Mouse (Mus musculus): ENCODE data around the gene 5330417C22Rik. TPM values are rescaled to one million over a fixed set of nuclear protein-coding genes. Genes with fewer than 3 reads are reported as not detected.

Gene 5330417C22Rik
- polyA plus RNA-seq, 1 experiment from 2014 or later, result 2.3 TPM

- 85% methylated on average over 17 of the region's 17 CpGs for WGBS
- no peaks in the 10 kb centered on the region for H3K27me3 ChIP-seq (ENCODE audit: insufficient read depth, poor library complexity, severe bottlenecking)
- H3K4me1 ChIP-seq (replicated peaks), result peaks cover 62% of the 10 kb centered on the region
- no peaks in the 10 kb centered on the region for H3K9me3 ChIP-seq
- H3K36me3 ChIP-seq, result peaks cover 87% of the 10 kb centered on the region
- H3K4me3 ChIP-seq, result no peak overlapping the region
- no peak for DNase-seq (ENCODE audit: low spot score)
- H3K27ac ChIP-seq, result peak overlapping the region; percentile 95
These were observed 100.5 kb downstream of the 5330417C22Rik start for GRCm38 (mm10) chr3:108435701-108436379.

- DNase-seq (ENCODE audit: low spot score), result no peak
- Histone ChIP-seq H3K9me3 (no peaks in the 10 kb centered on the region), H3K27me3 (ENCODE audit: insufficient read depth, poor library complexity, severe bottlenecking) (no peaks in the 10 kb centered on the region), H3K36me3 (peaks cover 90% of the 10 kb centered on the region), H3K27ac (peak overlapping the region; percentile 95), H3K4me3 (peak overlapping the region; percentile 27), H3K4me1 (replicated peaks) (peaks cover 71% of the 10 kb centered on the region)
- WGBS, result 23% methylated on average over 19 of the region's 19 CpGs
These were observed 102.3 kb downstream of the 5330417C22Rik start for GRCm38 (mm10) chr3:108433881-108434495.

- Histone ChIP-seq H3K27ac (peak overlapping the region; percentile 95), H3K36me3 (peaks cover 90% of the 10 kb centered on the region), H3K4me3 (peak overlapping the region; percentile 27), H3K4me1 (replicated peaks) (peaks cover 77% of the 10 kb centered on the region), H3K9me3 (no peaks in the 10 kb centered on the region), H3K27me3 (ENCODE audit: insufficient read depth, poor library complexity, severe bottlenecking) (no peaks in the 10 kb centered on the region)
- 17% methylated on average over 18 of the region's 18 CpGs for WGBS
- DNase-seq (ENCODE audit: low spot score), result peak; percentile 95
These were observed 103.0 kb downstream of the 5330417C22Rik start for GRCm38 (mm10) chr3:108433188-108433880.

- Histone ChIP-seq H3K9me3 (no peaks in the 10 kb centered on the region), H3K27me3 (ENCODE audit: insufficient read depth, poor library complexity, severe bottlenecking) (no peaks in the 10 kb centered on the region), H3K4me1 (replicated peaks) (peaks cover 77% of the 10 kb centered on the region), H3K27ac (peak overlapping the region; percentile 95), H3K36me3 (peaks cover 90% of the 10 kb centered on the region), H3K4me3 (peak overlapping the region; percentile 27)
- DNase-seq (ENCODE audit: low spot score), result peak; percentile 41
- 44% methylated on average over 13 of the region's 13 CpGs for WGBS
These were observed 103.7 kb downstream of the 5330417C22Rik start for GRCm38 (mm10) chr3:108432542-108433187.

- Histone ChIP-seq H3K9me3 (no peaks in the 10 kb centered on the region), H3K27me3 (ENCODE audit: insufficient read depth, poor library complexity, severe bottlenecking) (no peaks in the 10 kb centered on the region), H3K4me3 (no peak overlapping the region), H3K4me1 (replicated peaks) (peaks cover 65% of the 10 kb centered on the region), H3K36me3 (peaks cover 58% of the 10 kb centered on the region), H3K27ac (peak overlapping the region; percentile 88)
- DNase-seq (ENCODE audit: low spot score), result no peak
- 78% methylated on average over 6 of the region's 6 CpGs for WGBS
These were observed 110.7 kb downstream of the 5330417C22Rik start for GRCm38 (mm10) chr3:108425624-108426018.

- no peaks in the 10 kb centered on the region for H3K27me3 ChIP-seq (ENCODE audit: insufficient read depth, poor library complexity, severe bottlenecking)
- peaks cover 52% of the 10 kb centered on the region for H3K36me3 ChIP-seq
- 45% methylated on average over 7 of the region's 7 CpGs for WGBS
- peak; percentile 55 for DNase-seq (ENCODE audit: low spot score)
- H3K4me1 ChIP-seq (replicated peaks), result peaks cover 62% of the 10 kb centered on the region
- H3K27ac ChIP-seq, result peak overlapping the region; percentile 88
- no peaks in the 10 kb centered on the region for H3K9me3 ChIP-seq
- H3K4me3 ChIP-seq, result no peak overlapping the region
These were observed 111.3 kb downstream of the 5330417C22Rik start for GRCm38 (mm10) chr3:108424944-108425623.

GRCm38 (mm10) chr3:108423844-108424801, 112.2 kb downstream of the 5330417C22Rik start:
- peak; percentile 50 for DNase-seq (ENCODE audit: low spot score)
- peaks cover 59% of the 10 kb centered on the region for H3K4me1 ChIP-seq (replicated peaks)
- H3K27me3 ChIP-seq (ENCODE audit: insufficient read depth, poor library complexity, severe bottlenecking), result no peaks in the 10 kb centered on the region
- WGBS, result 17% methylated on average over 11 of the region's 11 CpGs
- H3K27ac ChIP-seq, result peak overlapping the region; percentile 88
- peak overlapping the region; percentile 29 for H3K4me3 ChIP-seq
- no peaks in the 10 kb centered on the region for H3K9me3 ChIP-seq
- H3K36me3 ChIP-seq, result peaks cover 43% of the 10 kb centered on the region

- peak; percentile 5 for DNase-seq (ENCODE audit: low spot score)
- WGBS, result 43% methylated on average over 6 of the region's 6 CpGs
- H3K36me3 ChIP-seq, result peaks cover 32% of the 10 kb centered on the region
- H3K27ac ChIP-seq, result peak overlapping the region; percentile 72
- H3K4me1 ChIP-seq (replicated peaks), result peaks cover 55% of the 10 kb centered on the region
- no peaks in the 10 kb centered on the region for H3K9me3 ChIP-seq
- H3K4me3 ChIP-seq, result no peak overlapping the region
- H3K27me3 ChIP-seq (ENCODE audit: insufficient read depth, poor library complexity, severe bottlenecking), result peaks cover 6% of the 10 kb centered on the region; the same call in 1 of the 2 replicates
These were observed 113.3 kb downstream of the 5330417C22Rik start for GRCm38 (mm10) chr3:108423006-108423405.

GRCm38 (mm10) chr3:108415831-108416223, 120.5 kb downstream of the 5330417C22Rik start:
- Histone ChIP-seq H3K9me3 (peaks cover 25% of the 10 kb centered on the region), H3K27ac (peak overlapping the region; percentile 99), H3K4me1 (replicated peaks) (peaks cover 59% of the 10 kb centered on the region), H3K27me3 (ENCODE audit: insufficient read depth, poor library complexity, severe bottlenecking) (peaks cover 25% of the 10 kb centered on the region), H3K36me3 (peaks cover 44% of the 10 kb centered on the region), H3K4me3 (peak overlapping the region; percentile 96)
- peak; percentile 86 for DNase-seq (ENCODE audit: low spot score)
- WGBS, result under 1% methylated on average over 48 of the region's 48 CpGs

GRCm38 (mm10) chr3:108414857-108415830, 121.2 kb downstream of the 5330417C22Rik start, which contains the start of gene Celsr2:
Gene Celsr2, minus strand, starts transcription at chr3:108415552.
- peak within 1 kb of the TSS; percentile 99 for H3K27ac ChIP-seq
- 5% methylated on average over 67 of the region's 67 CpGs for WGBS
- H3K4me3 ChIP-seq, result peak within 1 kb of the TSS; percentile 96
- peaks cover 48% of the 10 kb centered on the region for H3K36me3 ChIP-seq
- peak; percentile 64 for DNase-seq (ENCODE audit: low spot score)
- peaks cover 25% of the 10 kb centered on the region for H3K27me3 ChIP-seq (ENCODE audit: insufficient read depth, poor library complexity, severe bottlenecking)
- H3K4me1 ChIP-seq (replicated peaks), result peaks cover 66% of the 10 kb centered on the region
- H3K9me3 ChIP-seq, result peaks cover 25% of the 10 kb centered on the region

All from hindbrain, embryonic 10.5 days (tissue).